Mouse (Mus musculus) hindbrain, embryonic 12.5 days (tissue): ENCODE data around the gene Ankrd55. TPM values are rescaled to one million over a fixed set of nuclear protein-coding genes. Genes with fewer than 3 reads are reported as not detected.
A peak's percentile ranks its signal among the peaks of the same experiment; 100 is the strongest.
"Not testable (repeated sequence)": the region's sequence is repeated elsewhere in the genome, so short reads cannot be mapped to it uniquely, and the experiment has no call there.

Source experiments
- ATAC-seq: fragments of 200-750 bp; cut with Nextera tagmentation; 2 replicates; pipeline ENCODE4 v1.8.0; 2017; ENCODE audit warnings: moderate TSS enrichment; ENCODE audit not compliant: low FRiP score
- H3K27ac ChIP-seq: fragments of 300-500 bp; sonication (generic); 2 replicates; pipeline ENCODE4 v1.5.1; 2016; ENCODE audit warnings: mild to moderate bottlenecking
- H3K27me3 ChIP-seq: fragments of 300-500 bp; sonication (generic); 2 replicates; pipeline ENCODE4 v1.6.1; 2016; ENCODE audit warnings: mild to moderate bottlenecking
- H3K36me3 ChIP-seq: fragments of 300-500 bp; sonication (generic); 2 replicates; pipeline ENCODE4 v1.6.1; 2016; ENCODE audit warnings: mild to moderate bottlenecking
- H3K4me1 ChIP-seq: fragments of 300-500 bp; sonication (generic); 2 replicates; pipeline ENCODE4 v1.6.1; 2016
- H3K4me2 ChIP-seq: fragments of 300-500 bp; sonication (generic); replicated peaks from 2 replicates; pipeline ENCODE4 v1.6.1; 2016; ENCODE audit warnings: mild to moderate bottlenecking
- H3K4me3 ChIP-seq: fragments of 300-500 bp; sonication (generic); 2 replicates; pipeline ENCODE4 v1.5.1; 2016; ENCODE audit warnings: mild to moderate bottlenecking
- H3K9ac ChIP-seq: fragments of 300-500 bp; sonication (generic); 2 replicates; pipeline ENCODE4 v1.6.1; 2016; ENCODE audit warnings: mild to moderate bottlenecking, moderate library complexity
- H3K9me3 ChIP-seq: fragments of 300-500 bp; sonication (generic); replicated peaks from 2 replicates; pipeline ENCODE4 v1.6.1; 2016; ENCODE audit warnings: mild to moderate bottlenecking
- WGBS: fragments of 180-500 bp; shearing (Covaris S2); methylation state at CpG from one replicate; pipeline ENCODE4 v1.1.7; 2016; 5-methylcytosine and 5-hydroxymethylcytosine counted together
- polyA plus RNA-seq: library from polyadenylated mRNA; unstranded; fragments of >200 nt; fragmentation: Nextera tagmentation; extraction: Ambion mirVana; gene quantifications from 2 replicates; pipeline ENCODE4 v1.2.1, GENCODE M21; 2016

Gene Ankrd55
- polyA plus RNA-seq, 1 experiment from 2014 or later = 2.5 TPM

GRCm38 (mm10) chr13:112303429-112303828, 15.2 kb downstream of the Ankrd55 start:
- Histone ChIP-seq H3K4me3 (no peak overlapping the region), H3K4me2 (no peak overlapping the region), H3K27me3 (no peaks in the 10 kb centered on the region), H3K9ac (no peak overlapping the region), H3K27ac (no peak overlapping the region), H3K36me3 (no peaks in the 10 kb centered on the region), H3K9me3 (no peaks in the 10 kb centered on the region), H3K4me1 (no peaks in the 10 kb centered on the region)
- 90% methylated on average over 2 of the region's 2 CpGs for WGBS
- no peak for ATAC-seq

- H3K36me3 ChIP-seq = no peaks in the 10 kb centered on the region
- H3K9ac ChIP-seq = no peak overlapping the region
- WGBS = 23% methylated on average over 1 of the region's 1 CpGs
- no peaks in the 10 kb centered on the region for H3K4me1 ChIP-seq
- H3K9me3 ChIP-seq = no peaks in the 10 kb centered on the region
- H3K27ac ChIP-seq = no peak overlapping the region
- H3K4me2 ChIP-seq = no peak overlapping the region
- no peak for ATAC-seq
- no peaks in the 10 kb centered on the region for H3K27me3 ChIP-seq
- no peak overlapping the region for H3K4me3 ChIP-seq
These were observed 20.4 kb downstream of the Ankrd55 start for GRCm38 (mm10) chr13:112308672-112309071.

GRCm38 (mm10) chr13:112311611-112312010, 23.4 kb downstream of the Ankrd55 start:
- H3K4me1 ChIP-seq, H3K4me3 ChIP-seq, H3K27ac ChIP-seq, H3K27me3 ChIP-seq, H3K9me3 ChIP-seq, H3K4me2 ChIP-seq, H3K36me3 ChIP-seq, H3K9ac ChIP-seq, ATAC-seq: not testable (repeated sequence)
- WGBS = 78% methylated on average over 3 of the region's 3 CpGs

- no peak overlapping the region for H3K4me2 ChIP-seq
- H3K9ac ChIP-seq = no peak overlapping the region
- no peaks in the 10 kb centered on the region for H3K27me3 ChIP-seq
- no peak overlapping the region for H3K4me3 ChIP-seq
- H3K9me3 ChIP-seq = no peaks in the 10 kb centered on the region
- peaks cover 6% of the 10 kb centered on the region; the same call in 1 of the 2 replicates for H3K4me1 ChIP-seq
- 13% methylated on average over 3 of the region's 3 CpGs for WGBS
- no peaks in the 10 kb centered on the region for H3K36me3 ChIP-seq
- no peak overlapping the region for H3K27ac ChIP-seq
- no peak for ATAC-seq
These were observed 27.2 kb downstream of the Ankrd55 start for GRCm38 (mm10) chr13:112315442-112315841.

GRCm38 (mm10) chr13:112316622-112317482, 28.6 kb downstream of the Ankrd55 start:
- H3K4me1 ChIP-seq = peaks cover 6% of the 10 kb centered on the region; the same call in 1 of the 2 replicates
- H3K4me3 ChIP-seq = no peak overlapping the region
- H3K27ac ChIP-seq = no peak overlapping the region
- H3K9ac ChIP-seq = no peak overlapping the region
- H3K27me3 ChIP-seq = no peaks in the 10 kb centered on the region
- H3K4me2 ChIP-seq = no peak overlapping the region
- no peaks in the 10 kb centered on the region for H3K36me3 ChIP-seq
- WGBS = 85% methylated on average over 11 of the region's 11 CpGs
- no peak for ATAC-seq
- H3K9me3 ChIP-seq = no peaks in the 10 kb centered on the region

- Histone ChIP-seq H3K4me3 (no peak overlapping the region), H3K9ac (no peak overlapping the region), H3K9me3 (no peaks in the 10 kb centered on the region), H3K4me2 (no peak overlapping the region), H3K4me1 (peaks cover 6% of the 10 kb centered on the region; the same call in 1 of the 2 replicates), H3K27ac (no peak overlapping the region), H3K27me3 (no peaks in the 10 kb centered on the region), H3K36me3 (no peaks in the 10 kb centered on the region)
- no peak for ATAC-seq
- 88% methylated on average over 8 of the region's 8 CpGs for WGBS
These were observed 29.9 kb downstream of the Ankrd55 start for GRCm38 (mm10) chr13:112318124-112318523.

GRCm38 (mm10) chr13:112323591-112324266, 35.5 kb downstream of the Ankrd55 start:
- WGBS = 71% methylated on average over 12 of the region's 12 CpGs

GRCm38 (mm10) chr13:112325126-112325525, 36.9 kb downstream of the Ankrd55 start:
- 91% methylated on average over 2 of the region's 2 CpGs for WGBS
- Histone ChIP-seq H3K9ac (no peak overlapping the region), H3K4me3 (no peak overlapping the region), H3K4me2 (no peak overlapping the region), H3K9me3 (no peaks in the 10 kb centered on the region), H3K27me3 (no peaks in the 10 kb centered on the region), H3K4me1 (no peaks in the 10 kb centered on the region), H3K36me3 (no peaks in the 10 kb centered on the region), H3K27ac (no peak overlapping the region)
- no peak for ATAC-seq

More at GRCm38 (mm10) chr13:112323591-112324266, 35.5 kb downstream of the Ankrd55 start:
- no peak overlapping the region for H3K4me3 ChIP-seq
- H3K4me1 ChIP-seq = no peaks in the 10 kb centered on the region
- H3K9me3 ChIP-seq = no peaks in the 10 kb centered on the region
- no peaks in the 10 kb centered on the region for H3K36me3 ChIP-seq
- no peaks in the 10 kb centered on the region for H3K27me3 ChIP-seq
- no peak overlapping the region for H3K27ac ChIP-seq
- ATAC-seq = no peak
- H3K4me2 ChIP-seq = no peak overlapping the region
- H3K9ac ChIP-seq = no peak overlapping the region

GRCm38 (mm10) chr13:112326403-112326802, 38.2 kb downstream of the Ankrd55 start:
- Histone ChIP-seq H3K4me1 (peaks cover 8% of the 10 kb centered on the region), H3K36me3 (no peaks in the 10 kb centered on the region), H3K4me3 (no peak overlapping the region), H3K9me3 (no peaks in the 10 kb centered on the region), H3K4me2 (no peak overlapping the region), H3K27ac (no peak overlapping the region), H3K27me3 (no peaks in the 10 kb centered on the region), H3K9ac (no peak overlapping the region)
- no peak for ATAC-seq
- WGBS = 83% methylated on average over 7 of the region's 7 CpGs

- peaks cover 14% of the 10 kb centered on the region for H3K4me1 ChIP-seq
- no peak for ATAC-seq
- no peaks in the 10 kb centered on the region for H3K36me3 ChIP-seq
- no peak overlapping the region for H3K9ac ChIP-seq
- no peaks in the 10 kb centered on the region for H3K9me3 ChIP-seq
- no peak overlapping the region for H3K4me3 ChIP-seq
- WGBS = 88% methylated on average over 5 of the region's 5 CpGs
- no peak overlapping the region for H3K4me2 ChIP-seq
- no peaks in the 10 kb centered on the region for H3K27me3 ChIP-seq
- H3K27ac ChIP-seq = 0 out of 2 replicates have a peak overlapping the region, but pooled peaks have one; percentile 23
These were observed 38.7 kb downstream of the Ankrd55 start for GRCm38 (mm10) chr13:112326977-112327376.

- H3K4me3 ChIP-seq = no peak overlapping the region
- no peaks in the 10 kb centered on the region for H3K9me3 ChIP-seq
- no peak overlapping the region for H3K4me2 ChIP-seq
- no peak overlapping the region for H3K9ac ChIP-seq
- H3K27ac ChIP-seq = no peak overlapping the region
- H3K27me3 ChIP-seq = no peaks in the 10 kb centered on the region
- no peaks in the 10 kb centered on the region for H3K36me3 ChIP-seq
- WGBS = 76% methylated on average over 4 of the region's 4 CpGs
- ATAC-seq = no peak
- H3K4me1 ChIP-seq = peaks cover 14% of the 10 kb centered on the region
These were observed 39.3 kb downstream of the Ankrd55 start for GRCm38 (mm10) chr13:112327511-112327910.

- Histone ChIP-seq H3K4me1 (peaks cover 16% of the 10 kb centered on the region), H3K27ac (0 out of 2 replicates have a peak overlapping the region, but pooled peaks have one; percentile 77), H3K4me2 (no peak overlapping the region), H3K9ac (no peak overlapping the region), H3K36me3 (no peaks in the 10 kb centered on the region), H3K27me3 (no peaks in the 10 kb centered on the region), H3K9me3 (no peaks in the 10 kb centered on the region), H3K4me3 (no peak overlapping the region)
- 88% methylated on average over 6 of the region's 6 CpGs for WGBS
- no peak for ATAC-seq
These were observed 42.0 kb downstream of the Ankrd55 start for GRCm38 (mm10) chr13:112330257-112330656.
